Mouse (Mus musculus): ENCODE results near the gene Hcrtr2. TPM values are rescaled to one million over a fixed set of nuclear protein-coding genes. Genes with fewer than 3 reads are reported as not detected.

Hcrtr2 gene
- total RNA-seq (2023), result not detected

GRCm38 (mm10) chr9:76323756-76324155, at the start of gene Hcrtr2:
TSS of gene Hcrtr2 (minus strand) at chr9:76323856.

GRCm38 (mm10) chr9:76213557-76213956, 110.1 kb downstream of the Hcrtr2 start, which contains the start of gene Gfral:
TSS of gene Gfral (minus strand) at chr9:76213657.

Other genes with a start within 250 kb of the Hcrtr2 start
- not detected for gene Gfral, start 110.2 kb downstream of the Hcrtr2 start, total RNA-seq (2023)
- not detected for gene Fam83b, start 243.3 kb upstream of the Hcrtr2 start, total RNA-seq (2023)